Mouse (Mus musculus): ENCODE data around the gene Tsc1. TPM values are rescaled to one million over a fixed set of nuclear protein-coding genes. Genes with fewer than 3 reads are reported as not detected.

Gene Tsc1
- total and polyA plus RNA-seq, 2 experiments from 2014 or later: 22.9 to 42.9 TPM

DNA sequence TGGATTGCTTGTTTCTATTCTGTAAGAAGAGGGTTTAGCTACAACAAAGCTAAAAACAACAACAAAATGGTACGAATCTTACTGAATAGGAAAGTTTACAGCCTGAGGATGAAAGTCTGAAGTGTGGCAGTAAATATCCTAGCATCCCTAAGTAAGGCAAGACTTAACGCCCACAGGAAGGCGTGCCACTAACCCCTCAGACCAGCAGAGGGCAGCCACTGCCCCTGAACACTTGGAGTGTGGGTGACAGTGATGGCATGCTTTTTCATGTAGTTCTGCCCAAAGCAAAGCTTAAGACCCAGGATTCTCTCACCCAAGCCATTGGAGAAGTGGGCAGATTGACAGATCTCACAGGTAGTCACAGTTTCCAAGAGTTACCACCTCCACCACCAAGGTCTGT is 47.4 kb downstream of the Tsc1 start:
- no peaks in the 10 kb centered on the region for H3K9me3 ChIP-seq (ENCODE audit: low read length)
- H3K4me2 ChIP-seq (ENCODE audit: low read depth, low read length, poor library complexity, severe bottlenecking): no peak overlapping the region
- no peaks in the 10 kb centered on the region for H3K4me1 ChIP-seq (ENCODE audit: insufficient read depth, low read length)
- no peaks in the 10 kb centered on the region for H3K27me3 ChIP-seq (ENCODE audit: insufficient read depth, low read length)
- ATAC-seq (ENCODE audit: low FRiP score) (no peak), DNase-seq (ENCODE audit: low spot score) (peak; percentile 67)
- peak; percentile 88 for TF ChIP-seq CTCF (IDR thresholded peaks at IDR 0.05)
- no peak overlapping the region for H3K27ac ChIP-seq (ENCODE audit: low read depth, low read length)
- H3K4me3 ChIP-seq (ENCODE audit: low read depth, low read length): no peak overlapping the region
- H3K36me3 ChIP-seq (ENCODE audit: insufficient read depth, low read length): peaks cover 54% of the 10 kb centered on the region
- 40% methylated on average over 3 of the region's 3 CpGs for WGBS
- no peak overlapping the region for H3K9ac ChIP-seq (replicated peaks; ENCODE audit: low read length, poor library complexity, severe bottlenecking)

- no peaks in the 10 kb centered on the region for H3K27me3 ChIP-seq (ENCODE audit: insufficient read depth, low read length)
- H3K36me3 ChIP-seq (ENCODE audit: insufficient read depth, low read length): peaks cover 15% of the 10 kb centered on the region
- no peaks in the 10 kb centered on the region for H3K4me1 ChIP-seq (ENCODE audit: insufficient read depth, low read length)
- WGBS: 66% methylated on average over 9 of the region's 9 CpGs
- no peak for TF ChIP-seq CTCF (IDR thresholded peaks at IDR 0.05)
- no peak overlapping the region for H3K9ac ChIP-seq (replicated peaks; ENCODE audit: low read length, poor library complexity, severe bottlenecking)
- H3K27ac ChIP-seq (ENCODE audit: low read depth, low read length): no peak overlapping the region
- H3K4me2 ChIP-seq (ENCODE audit: low read depth, low read length, poor library complexity, severe bottlenecking): no peak overlapping the region
- ATAC-seq (ENCODE audit: low FRiP score): no peak
- no peak overlapping the region for H3K4me3 ChIP-seq (ENCODE audit: low read depth, low read length)
- no peak for DNase-seq (ENCODE audit: low spot score)
- no peaks in the 10 kb centered on the region for H3K9me3 ChIP-seq (ENCODE audit: low read length)
Observed at GRCm38 (mm10) chr2:28692692-28693091, 51.7 kb downstream of the Tsc1 start.

- 56% methylated on average over 5 of the region's 5 CpGs for WGBS
- peaks cover 6% of the 10 kb centered on the region; the same call in 1 of the 2 replicates for H3K4me1 ChIP-seq (ENCODE audit: insufficient read depth, low read length)
- H3K27ac ChIP-seq (ENCODE audit: low read depth, low read length): no peak overlapping the region
- TF ChIP-seq CTCF (IDR thresholded peaks at IDR 0.05): no peak
- no peaks in the 10 kb centered on the region for H3K36me3 ChIP-seq (ENCODE audit: insufficient read depth, low read length)
- ATAC-seq (ENCODE audit: low FRiP score) (no peak), DNase-seq (ENCODE audit: low spot score) (no peak)
- no peaks in the 10 kb centered on the region for H3K9me3 ChIP-seq (ENCODE audit: low read length)
- no peak overlapping the region for H3K4me3 ChIP-seq (ENCODE audit: low read depth, low read length)
- no peaks in the 10 kb centered on the region for H3K27me3 ChIP-seq (ENCODE audit: insufficient read depth, low read length)
- H3K4me2 ChIP-seq (ENCODE audit: low read depth, low read length, poor library complexity, severe bottlenecking): no peak overlapping the region
- H3K9ac ChIP-seq (replicated peaks; ENCODE audit: low read length, poor library complexity, severe bottlenecking): no peak overlapping the region
Observed at GRCm38 (mm10) chr2:28698566-28698965, 57.5 kb downstream of the Tsc1 start.

GRCm38 (mm10) chr2:28699361-28700335 is 58.6 kb downstream of the Tsc1 start, which contains the start of the genes Spaca9 and Ak8:
TSS of gene Spaca9 (minus strand) at chr2:28699727.
TSS of gene Ak8 (plus strand) at chr2:28700164.
- peak within 1 kb of the TSS; percentile 64 for H3K9ac ChIP-seq (replicated peaks; ENCODE audit: low read length, poor library complexity, severe bottlenecking)
- TF ChIP-seq CTCF (IDR thresholded peaks at IDR 0.05): no peak

DNA sequence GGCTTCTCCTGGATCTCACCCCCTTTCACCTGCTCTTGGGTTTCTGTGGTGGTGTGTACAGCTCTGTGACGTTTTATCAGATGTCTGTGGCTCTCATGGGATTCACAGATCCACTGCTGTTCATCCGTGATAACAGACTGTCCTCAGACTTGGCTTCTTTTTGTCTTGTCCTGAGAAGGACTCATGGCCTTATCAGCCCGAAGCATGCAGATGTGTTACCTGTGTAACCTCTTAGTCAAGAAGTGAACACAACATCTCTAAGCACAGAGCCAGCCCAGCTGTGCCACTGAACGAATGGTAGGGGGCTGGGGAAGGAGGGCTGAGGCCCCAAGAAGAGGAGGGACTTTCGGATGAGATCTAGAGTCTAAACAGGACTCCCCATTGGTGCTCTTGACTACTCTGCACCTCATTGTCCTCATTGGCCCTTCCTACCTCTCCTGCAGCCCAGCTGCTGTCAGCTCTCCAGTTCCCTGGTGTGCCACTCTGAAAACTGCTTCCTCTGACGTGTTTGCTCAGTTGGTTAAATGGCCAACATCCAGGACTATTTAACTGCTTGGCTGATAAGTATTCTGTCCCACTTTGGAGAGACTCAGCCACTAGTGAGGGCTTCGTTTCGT is 60.7 kb downstream of the Tsc1 start:
- peaks cover 6% of the 10 kb centered on the region; the same call in 1 of the 2 replicates for H3K4me1 ChIP-seq (ENCODE audit: insufficient read depth, low read length)
- no peak for TF ChIP-seq CTCF (IDR thresholded peaks at IDR 0.05)
- H3K9ac ChIP-seq (replicated peaks; ENCODE audit: low read length, poor library complexity, severe bottlenecking): no peak overlapping the region
- no peaks in the 10 kb centered on the region for H3K36me3 ChIP-seq (ENCODE audit: insufficient read depth, low read length)
- ATAC-seq (ENCODE audit: low FRiP score) (no peak), DNase-seq (ENCODE audit: low spot score) (no peak)
- H3K4me3 ChIP-seq (ENCODE audit: low read depth, low read length): no peak overlapping the region
- H3K9me3 ChIP-seq (ENCODE audit: low read length): no peaks in the 10 kb centered on the region
- H3K27me3 ChIP-seq (ENCODE audit: insufficient read depth, low read length): no peaks in the 10 kb centered on the region
- WGBS: 73% methylated on average over 8 of the region's 8 CpGs
- H3K4me2 ChIP-seq (ENCODE audit: low read depth, low read length, poor library complexity, severe bottlenecking): no peak overlapping the region
- no peak overlapping the region for H3K27ac ChIP-seq (ENCODE audit: low read depth, low read length)

More at GRCm38 (mm10) chr2:28699361-28700335, 58.6 kb downstream of the Tsc1 start, which contains the start of the genes Spaca9 and Ak8:
- Histone ChIP-seq H3K36me3 (ENCODE audit: insufficient read depth, low read length) (no peaks in the 10 kb centered on the region), H3K4me3 (ENCODE audit: low read depth, low read length) (peak within 1 kb of the TSS; percentile 59), H3K4me2 (ENCODE audit: low read depth, low read length, poor library complexity, severe bottlenecking) (peak within 1 kb of the TSS; percentile 97), H3K9me3 (ENCODE audit: low read length) (no peaks in the 10 kb centered on the region), H3K27me3 (ENCODE audit: insufficient read depth, low read length) (no peaks in the 10 kb centered on the region), H3K27ac (ENCODE audit: low read depth, low read length) (peak within 1 kb of the TSS; percentile 57; the same call in 1 of the 2 replicates), H3K4me1 (ENCODE audit: insufficient read depth, low read length) (peaks cover 6% of the 10 kb centered on the region; the same call in 1 of the 2 replicates)
- whole genome bisulfite sequencing: 1% methylated on average over 52 of the region's 53 CpGs
- DNase-seq (ENCODE audit: low spot score) (peak; percentile 90), ATAC-seq (ENCODE audit: low FRiP score) (peak; percentile 84)

Measured in midbrain, postnatal 0 days (tissue).